Mouse (Mus musculus): ENCODE results near the gene Ecm1.
"Not testable (repeated sequence)": the region's sequence is repeated elsewhere in the genome, so short reads cannot be mapped to it uniquely, and the experiment has no call there.

Gene Ecm1

DNA sequence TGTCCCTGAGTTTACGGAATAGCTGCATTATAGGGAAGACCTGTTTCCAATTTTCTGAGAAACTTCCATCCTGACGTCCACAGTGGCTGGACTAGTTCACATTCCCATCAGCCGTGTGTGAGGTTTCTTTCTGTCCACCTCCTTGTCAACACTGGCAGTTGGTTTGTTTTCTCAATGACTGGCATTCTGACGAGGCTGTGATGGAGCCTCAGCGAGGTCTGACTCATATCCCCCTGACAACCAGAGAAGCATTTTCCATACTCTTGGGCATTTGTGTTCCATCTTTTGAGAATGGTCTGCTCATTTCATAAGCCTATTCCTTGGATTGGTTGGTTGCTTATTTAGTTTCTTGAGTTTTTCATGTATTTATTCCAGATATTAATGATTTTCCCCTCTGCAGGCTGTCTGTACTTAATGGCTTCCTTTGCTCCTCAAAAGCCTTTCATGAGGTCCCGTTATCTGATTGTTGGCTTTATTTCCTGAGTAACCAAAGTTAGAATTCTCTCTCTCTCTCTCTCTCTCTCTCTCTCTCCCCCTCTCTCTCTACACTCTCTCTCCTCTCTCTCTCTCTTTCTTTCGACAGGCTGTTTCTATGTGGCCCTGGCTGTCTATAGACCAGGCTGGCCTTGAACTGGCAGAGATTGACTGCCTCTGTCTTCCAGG lies 12.5 kb downstream of the Ecm1 start:
- no peak for DNase-seq

DNA sequence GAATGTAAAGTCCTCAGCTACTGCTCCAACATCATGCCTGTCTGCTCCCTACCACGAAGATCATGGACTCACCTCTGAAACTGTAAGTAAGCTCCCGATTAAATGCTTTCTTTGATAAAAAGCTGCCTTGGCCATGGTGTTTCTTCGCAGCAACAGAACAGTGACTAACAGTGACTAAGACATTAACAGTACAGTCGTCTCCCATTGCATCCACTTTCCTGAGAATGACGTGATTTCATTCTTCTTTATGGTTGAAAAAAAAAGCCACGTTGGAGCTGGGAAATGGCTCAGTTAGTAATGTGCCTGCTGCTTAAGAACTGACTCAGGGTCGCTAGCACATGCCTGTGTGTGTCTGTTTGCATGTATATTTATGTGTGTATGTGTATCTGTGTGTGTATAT lies 13.5 kb downstream of the Ecm1 start:
- no peak for DNase-seq

DNA sequence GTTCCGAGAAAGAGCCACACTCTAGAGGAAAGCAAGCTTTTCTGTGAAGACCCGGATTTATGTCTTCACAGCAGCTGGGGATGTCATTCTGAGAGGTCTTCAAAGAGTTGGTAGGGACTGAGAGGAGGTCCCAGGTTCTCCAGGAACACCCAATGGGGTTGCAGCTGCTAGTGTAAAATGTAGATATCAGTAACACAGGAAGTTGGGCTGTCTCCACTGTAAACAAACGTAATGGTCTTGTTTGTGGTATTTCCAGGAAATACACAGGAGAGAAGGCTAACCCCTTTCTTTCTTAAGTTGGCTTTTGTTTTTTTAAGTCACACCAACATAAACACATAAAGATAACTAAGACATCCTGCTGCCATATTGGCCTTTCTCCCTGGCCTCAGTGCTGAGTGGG lies 17.0 kb downstream of the Ecm1 start:
- no peak for DNase-seq

DNA sequence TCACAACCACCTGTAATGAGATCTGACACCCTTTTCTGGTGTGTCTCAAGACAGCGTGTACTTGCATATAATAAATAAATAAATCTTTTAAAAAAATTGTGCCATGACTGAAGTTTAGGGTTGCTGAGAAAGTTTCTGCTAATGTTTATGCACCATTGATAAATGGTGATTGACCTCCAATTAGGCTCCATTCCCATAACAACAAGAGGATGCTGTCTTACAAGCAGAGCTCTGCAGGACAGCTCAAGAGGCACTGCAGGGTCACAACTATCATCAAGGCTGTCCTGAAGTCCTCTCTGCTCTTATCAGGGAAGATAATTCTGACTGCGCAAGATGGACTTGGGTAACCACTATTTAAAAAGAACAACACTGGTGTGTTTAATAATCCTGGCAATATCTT lies 21.2 kb downstream of the Ecm1 start:
- DNase-seq = no peak

DNA sequence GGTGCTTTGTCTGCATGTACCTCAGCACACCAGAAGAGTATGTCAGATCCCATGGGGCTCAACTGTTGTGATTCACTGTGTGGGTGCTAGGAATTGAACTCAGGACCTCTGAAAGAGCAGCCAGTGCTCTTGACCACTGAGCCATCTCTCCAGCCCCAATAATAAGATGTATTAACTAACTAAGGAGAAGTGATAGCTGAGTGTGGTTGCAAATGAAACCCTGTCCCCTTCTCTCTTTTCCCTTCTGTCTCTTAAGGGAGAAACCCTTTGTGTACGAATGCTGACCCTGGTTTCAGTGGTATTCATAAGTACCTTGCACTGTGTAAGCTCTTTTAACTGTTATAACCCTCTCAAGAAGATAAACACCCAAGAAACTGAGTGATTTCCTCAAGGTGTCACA lies 23.3 kb downstream of the Ecm1 start:
- DNase-seq = no peak

DNA sequence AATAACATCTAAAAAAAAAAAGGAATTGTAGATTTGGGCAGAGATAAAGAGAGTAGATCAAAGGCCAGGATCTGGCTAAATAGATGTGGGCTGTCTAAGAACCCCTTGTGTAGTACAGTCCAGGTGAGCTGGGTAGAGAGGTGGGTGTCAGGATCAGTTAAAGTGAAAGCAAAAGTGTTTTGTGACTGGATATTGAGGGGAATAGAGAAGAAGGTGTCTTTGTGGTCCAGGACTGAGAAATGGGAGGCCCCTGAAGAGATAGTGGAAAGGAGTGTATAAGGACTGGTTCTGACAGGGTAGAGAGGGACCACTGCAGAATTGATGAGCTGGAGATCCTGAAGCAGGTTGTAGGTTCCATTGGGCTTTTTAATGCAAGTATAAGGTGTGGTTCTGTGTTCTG lies 29.4 kb downstream of the Ecm1 start:
- DNase-seq = no peak

DNA sequence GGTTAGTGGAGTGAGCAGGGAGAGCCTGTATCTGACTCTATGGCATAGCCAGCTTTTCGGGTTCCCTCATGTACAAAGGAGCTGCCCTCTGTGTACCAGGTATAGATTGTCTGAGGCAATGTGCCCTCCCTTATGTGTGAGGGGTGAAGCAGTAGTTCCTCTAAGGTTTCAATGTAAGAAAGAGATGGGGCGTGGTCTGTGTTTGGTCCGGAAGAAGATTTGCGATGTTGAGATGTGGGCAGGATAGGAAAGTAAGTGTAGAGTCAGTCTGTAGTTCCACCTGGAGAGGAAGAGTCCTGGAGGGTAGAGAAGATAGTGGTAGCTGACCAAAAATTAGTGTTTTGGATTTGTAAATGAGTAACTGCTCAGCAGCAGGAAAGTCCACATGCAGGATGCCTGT lies 30.3 kb downstream of the Ecm1 start:
- no peak for DNase-seq

DNA sequence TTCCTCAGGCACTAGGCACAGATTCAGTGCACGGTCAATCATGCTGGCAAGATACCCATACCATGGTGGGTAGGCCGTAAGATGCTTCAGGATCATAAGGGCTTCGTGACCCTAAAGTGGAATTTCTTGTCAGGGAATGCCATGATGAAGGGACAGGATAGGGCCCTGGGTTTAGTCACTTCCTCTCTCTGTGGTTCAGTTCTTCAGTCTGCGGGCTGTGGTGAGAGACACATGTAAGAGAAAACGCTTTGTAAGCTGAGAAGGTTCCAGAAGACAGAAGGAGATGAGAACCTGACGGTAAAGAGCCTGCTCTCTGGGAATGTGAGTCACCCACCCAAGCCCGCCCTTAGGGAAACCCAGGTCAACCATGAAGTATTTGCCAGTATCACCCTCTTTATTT lies 31.9 kb downstream of the Ecm1 start:
- DNase-seq = no peak

DNA sequence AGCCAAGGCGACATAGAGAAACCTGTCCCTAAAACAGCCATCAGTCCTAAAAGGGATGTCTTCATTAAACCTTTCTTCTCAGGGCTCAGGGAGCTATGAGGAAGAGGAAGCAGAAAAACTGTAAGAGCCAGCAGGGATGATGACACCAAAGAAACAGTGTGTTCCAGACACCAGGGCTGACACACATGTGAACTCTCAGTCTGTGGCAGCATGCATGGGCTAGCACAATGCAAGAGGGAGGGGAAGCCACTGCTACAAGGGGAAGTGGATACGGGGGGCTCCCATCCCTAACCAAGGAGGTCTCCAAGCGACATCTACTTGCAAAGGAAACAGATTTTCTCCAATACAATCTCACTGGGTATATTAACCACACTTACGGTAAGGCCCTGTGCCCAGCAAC lies 33.1 kb downstream of the Ecm1 start:
- DNase-seq = no peak

DNA sequence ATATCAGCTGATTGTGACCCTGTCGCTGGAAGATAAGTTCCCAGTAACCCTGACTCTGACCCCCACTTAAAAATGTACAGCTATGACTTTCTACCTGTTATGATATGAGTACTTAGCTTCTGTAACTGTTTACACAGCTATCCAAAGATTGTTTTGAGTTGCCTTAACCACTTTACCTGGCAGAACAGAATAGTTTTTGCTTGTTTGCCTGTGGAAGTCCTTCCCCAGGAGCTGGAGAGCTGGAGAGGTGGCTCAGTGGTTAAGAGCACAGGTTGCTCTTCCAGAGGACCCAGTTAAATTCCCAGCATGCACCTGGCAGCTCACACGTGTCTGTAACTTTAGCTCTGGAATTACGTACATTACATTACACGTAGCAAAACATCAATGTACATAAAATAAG lies 34.8 kb downstream of the Ecm1 start:
- no peak for DNase-seq

DNA sequence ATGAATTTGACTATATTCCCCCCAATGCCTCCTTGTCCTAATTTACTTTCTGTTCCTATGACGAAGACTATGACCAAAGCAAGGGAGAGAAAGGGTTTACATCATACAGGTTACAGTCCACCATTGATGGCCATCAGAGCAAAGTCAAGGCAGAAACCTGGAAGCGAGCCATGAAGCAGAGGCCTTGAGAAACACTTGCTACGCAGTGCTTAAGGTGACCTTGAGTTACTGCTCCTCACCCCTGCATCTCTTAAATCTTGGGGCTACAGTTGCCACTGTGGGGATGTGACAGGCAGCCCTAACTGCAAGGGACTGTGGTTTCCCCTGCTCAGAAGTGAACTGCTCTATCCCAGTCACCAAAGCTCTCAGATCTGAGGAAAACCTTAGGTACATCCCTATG lies 36.1 kb downstream of the Ecm1 start:
- no peak for DNase-seq

DNA sequence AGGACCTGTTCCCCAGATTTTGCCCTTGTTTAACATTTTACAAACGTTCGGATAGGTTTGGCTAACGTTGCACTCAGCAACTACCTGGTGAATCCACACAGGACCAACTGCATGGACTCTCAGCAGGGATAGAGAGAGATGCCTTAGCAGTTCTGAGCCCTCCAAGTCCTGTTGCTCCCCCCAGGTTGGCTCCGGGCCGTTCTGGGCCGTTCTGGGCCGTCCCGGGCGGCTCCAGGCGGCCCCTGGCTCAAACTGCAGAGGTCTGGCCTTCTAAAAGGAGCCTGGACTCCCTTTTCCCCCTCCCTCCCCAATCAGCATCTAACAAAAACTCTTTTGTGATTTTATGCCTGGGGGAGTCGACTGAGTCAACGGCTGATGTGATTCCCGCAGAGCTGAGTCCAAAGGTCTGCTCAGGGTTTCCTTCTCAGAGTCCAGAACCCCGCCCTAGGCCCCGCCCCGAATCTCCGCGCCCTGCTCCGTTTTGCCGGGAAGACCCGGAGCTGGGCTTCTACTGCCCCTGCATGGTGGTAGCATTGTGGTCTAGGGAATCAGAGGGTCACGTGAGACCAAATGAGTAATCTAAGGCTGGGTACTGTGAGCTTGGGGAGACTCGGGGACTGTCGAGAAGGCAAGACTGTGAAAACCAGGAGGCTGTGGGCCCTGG lies 37.4 kb downstream of the Ecm1 start:
- DNase-seq = peak; percentile 46

DNA sequence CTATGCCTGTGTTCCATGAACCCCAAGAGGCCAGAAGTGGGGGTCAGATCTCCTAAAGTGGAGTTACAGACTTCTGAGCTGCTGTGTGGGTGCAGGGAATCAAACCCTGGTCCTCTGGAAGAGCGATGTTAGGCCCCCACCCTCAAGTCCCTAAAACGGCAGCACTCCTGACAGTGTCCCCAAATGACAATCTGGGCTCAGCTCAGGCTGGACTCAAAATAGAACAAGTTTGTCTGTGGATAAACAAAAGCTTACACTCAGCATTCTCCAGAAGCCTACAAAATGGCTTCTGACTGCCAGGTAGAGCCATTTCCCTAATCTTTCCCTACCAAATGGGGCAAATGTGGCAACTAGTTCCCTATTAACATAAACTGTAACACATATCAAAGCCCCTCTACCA lies 38.3 kb downstream of the Ecm1 start:
- no peak for DNase-seq

DNA sequence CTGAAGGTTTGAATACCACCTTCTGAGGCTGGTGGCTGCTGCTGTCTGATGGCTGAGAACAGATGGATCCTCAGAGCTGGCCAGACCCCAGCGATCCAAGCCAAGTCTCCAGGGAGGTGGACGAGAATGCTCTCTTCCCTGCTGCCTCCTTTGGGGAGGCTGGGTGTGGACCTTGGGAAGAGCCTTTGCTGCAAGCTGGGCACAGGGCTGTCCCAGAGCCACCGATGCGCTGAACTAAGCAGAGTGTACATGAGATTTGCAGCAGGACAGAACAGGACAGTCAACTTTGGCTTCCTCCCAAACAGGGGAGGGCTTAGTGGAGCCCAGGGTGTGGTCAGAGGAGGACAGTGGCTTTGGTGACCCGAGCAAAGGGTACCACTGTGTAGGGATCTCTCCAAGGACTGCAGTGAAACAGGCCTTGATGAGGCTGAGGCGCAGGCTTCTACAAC lies 39.1 kb downstream of the Ecm1 start:
- DNase-seq = peak; percentile 55

DNA sequence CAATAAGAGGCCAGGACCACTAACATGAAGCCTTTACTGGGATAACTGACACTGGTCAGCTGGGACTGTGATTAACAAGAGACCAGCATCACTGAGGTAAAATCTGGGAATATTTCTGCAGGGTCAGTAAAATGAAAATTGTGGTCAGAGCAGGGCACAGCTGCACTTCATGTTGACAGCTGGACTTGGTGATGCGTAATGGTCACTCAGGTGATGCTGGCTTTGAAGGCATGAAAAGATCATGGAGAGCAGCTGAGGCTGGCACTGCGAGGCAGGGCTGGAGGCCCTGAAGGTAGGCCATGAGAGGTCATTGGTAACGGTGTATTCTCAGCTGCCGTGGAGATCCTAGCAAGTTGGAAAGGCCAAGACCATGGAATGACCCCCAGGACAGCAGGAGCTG lies 41.1 kb downstream of the Ecm1 start:
- no peak for DNase-seq

DNA sequence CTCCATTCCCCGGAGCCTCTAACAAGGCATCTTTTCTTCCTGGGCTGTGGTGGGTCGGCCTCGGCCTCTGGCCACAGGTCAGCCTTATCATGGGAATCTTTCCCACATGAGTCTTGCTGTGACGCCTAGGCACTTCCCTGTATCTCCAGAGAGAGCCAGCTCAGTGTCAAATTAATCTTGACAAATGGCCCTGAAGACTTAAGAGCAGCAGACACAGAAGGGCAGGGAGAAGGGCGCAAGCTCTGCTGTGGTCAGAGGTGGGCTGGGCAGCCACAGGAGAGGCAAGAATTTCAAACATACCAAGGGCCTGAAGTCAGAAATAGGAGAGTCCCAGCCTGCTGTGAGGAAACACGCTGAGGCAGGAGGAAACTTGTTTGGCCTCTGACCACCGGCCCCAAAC lies 43.0 kb downstream of the Ecm1 start:
- no peak for DNase-seq

DNA sequence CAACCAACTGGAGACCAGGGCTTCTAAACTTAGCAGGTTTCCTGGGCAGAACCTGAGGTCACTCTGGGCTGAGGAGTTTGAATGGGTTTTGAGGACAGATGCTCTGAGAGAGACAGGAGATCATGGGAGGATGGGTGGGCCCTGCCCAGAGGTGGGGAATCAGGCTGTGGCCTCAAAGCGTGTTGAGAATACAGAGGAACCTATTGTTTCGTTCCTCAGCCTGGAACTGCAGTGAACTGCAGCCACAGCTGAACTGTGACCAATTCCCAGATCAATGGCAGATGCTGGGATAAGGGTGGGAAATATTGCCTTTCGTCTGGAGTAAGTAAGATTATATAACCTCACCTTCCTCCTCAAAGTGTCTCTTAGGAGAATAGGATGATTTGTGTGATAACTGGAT lies 43.6 kb downstream of the Ecm1 start:
- no peak for DNase-seq

DNA sequence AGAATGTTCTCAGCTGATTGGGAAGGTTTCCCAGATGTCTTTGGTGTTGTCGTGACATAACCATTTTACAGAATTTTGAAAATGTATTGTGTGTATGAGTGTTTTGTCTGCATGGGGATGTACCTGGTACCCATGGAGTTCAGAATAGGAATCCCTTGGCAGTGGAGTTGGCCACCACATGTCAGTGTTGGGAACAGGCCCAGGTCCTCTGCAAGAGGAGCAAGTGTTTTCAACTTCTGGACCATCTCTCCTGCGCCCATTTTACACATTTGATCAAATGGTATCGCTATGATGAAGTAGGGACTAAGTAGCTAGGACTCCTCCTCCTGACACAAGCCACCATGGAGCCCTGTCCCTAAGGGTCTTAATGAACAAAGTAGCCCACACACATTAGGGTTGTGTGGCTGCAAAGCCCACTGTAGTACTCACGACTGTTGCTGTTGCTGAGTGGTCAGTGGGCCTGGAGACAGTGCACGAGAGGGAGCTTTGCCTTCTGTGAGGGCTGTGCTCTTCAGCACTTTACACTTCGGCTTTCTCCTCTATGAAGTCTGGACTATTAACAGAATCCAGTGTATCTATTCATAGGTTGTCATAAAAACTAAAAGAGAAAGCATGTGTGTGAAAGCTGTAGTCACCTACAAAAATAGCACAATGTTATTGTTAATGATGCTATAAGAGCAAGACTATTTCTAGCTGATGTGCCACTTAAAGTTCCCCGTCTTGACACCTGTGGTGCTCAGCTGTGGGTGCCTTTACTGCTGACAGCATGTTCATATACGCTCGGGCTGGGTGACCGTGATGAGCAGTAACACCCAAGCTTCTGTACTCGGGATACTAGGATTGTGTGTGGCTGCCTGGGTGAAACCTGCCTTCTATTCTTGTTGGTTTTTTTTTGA lies 44.3 kb downstream of the Ecm1 start:
- no peak for DNase-seq

DNA sequence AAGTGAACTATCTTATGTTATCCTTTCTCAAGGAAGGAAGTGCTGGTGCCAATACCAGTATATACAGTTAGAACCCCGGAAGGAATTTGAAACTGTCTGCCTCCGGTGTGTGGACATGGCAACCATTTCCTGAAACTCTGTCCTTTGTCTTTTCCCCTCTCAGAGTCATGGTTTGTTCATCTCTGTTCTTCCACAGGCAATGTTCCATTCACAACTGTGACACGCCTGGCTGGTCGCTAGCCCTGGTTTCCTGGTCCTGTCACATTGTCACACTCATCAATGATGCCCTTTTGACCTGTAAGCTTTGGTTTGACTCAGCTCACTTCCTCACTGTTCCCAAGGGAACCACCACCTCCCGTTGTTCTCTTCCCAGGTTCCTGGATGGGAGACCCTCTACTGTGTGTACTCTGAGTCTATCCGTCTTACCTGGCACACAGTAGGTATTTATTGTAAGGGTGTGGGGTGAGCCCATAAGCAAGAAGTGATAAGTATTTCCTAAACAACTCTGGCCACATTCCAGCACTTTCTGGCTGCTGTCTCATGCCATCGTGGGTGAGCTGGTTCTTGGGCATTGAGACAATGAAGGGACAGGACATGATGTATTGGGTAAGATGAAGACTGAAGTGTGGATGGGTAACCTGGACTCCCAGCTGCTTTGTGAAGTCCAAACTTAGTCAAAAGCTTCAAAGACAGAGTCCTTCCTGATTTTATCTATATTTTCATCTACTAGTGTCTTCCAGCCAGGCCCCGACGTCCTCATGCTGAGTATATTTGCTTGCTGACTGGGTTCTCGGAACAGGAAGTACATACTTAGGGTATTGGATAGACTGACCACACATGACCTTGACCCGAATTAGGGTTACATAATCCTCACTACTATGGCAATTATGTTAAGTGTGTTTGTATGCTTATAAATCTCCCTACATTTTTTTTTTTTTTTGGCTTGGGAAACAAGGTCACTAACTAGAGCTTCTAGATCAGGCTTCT lies 45.3 kb downstream of the Ecm1 start:
- no peak for DNase-seq

DNA sequence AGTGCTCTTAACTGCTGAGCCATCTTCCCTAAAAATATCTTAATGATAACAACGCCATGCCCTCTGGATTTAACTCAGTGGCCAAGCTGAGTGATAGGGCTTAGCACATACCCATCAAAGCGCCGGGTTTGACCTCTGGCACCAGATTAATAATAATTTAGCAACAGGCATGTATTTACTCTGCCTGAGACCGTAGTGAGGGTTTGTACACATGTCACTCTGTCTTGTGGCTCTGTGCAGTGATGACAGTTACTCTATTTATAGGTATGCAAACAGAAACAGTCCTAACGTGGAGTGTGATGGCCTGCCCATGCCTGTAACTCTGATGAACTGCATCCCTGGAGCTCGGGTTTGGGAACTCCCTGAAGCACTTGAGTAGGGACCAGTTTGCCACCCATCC lies 46.7 kb downstream of the Ecm1 start:
- DNase-seq = no peak

DNA sequence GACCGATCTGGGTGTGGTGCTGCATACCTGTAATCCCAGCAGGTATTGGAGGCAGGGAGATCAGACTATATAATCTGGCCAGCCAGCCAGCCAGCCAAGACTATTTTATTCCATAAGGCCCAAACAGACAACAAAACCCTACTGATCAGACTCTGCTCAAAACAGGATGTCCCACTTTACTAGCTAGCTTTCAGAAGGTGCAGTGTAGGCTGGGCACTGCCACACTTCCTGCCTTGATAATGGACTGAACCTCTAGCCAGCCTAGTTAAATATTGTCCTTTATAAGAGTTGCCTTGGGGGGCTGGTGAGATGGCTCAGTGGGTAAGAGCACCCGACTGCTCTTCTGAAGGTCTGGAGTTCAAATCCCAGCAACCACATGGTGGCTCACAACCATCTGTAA lies 48.8 kb downstream of the Ecm1 start:
- DNase-seq = not testable (repeated sequence)

DNA sequence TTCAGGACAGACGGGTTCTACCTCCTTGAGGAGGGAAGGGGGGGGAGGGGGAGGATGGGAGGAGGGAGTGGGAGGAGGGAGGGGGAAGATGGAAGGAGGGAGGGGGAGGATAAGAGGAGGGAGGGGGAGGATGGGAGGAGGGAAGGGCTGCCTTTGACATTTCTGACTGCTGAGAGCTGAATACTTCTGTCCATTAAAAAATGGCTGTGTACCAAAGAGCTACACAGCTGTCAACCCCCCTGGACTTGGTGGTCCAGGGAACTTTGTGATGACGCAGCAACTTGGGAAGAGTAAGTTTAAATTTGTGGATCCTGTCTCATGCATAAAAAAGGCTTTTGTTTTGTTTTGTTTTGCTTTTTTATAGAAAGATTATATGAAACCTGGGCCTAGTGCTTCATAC lies 49.4 kb downstream of the Ecm1 start:
- no peak for DNase-seq

Data from cerebellum, adult 11 months (tissue).